Mouse (Mus musculus) intestine, embryonic 14.5 days (tissue): ENCODE results near the gene Scgb2b17. TPM values are rescaled to one million over a fixed set of nuclear protein-coding genes. Genes with fewer than 3 reads are reported as not detected.
"Not testable (repeated sequence)": the region's sequence is repeated elsewhere in the genome, so short reads cannot be mapped to it uniquely, and the experiment has no call there.

ENCODE experiments used
- ATAC-seq: fragments of 200-750 bp; cut with Nextera tagmentation; replicated peaks from 2 replicates; pipeline ENCODE4 v1.8.0; 2017; ENCODE audit warnings: low read depth, moderate number of reproducible peaks, moderate TSS enrichment, moderate library complexity; ENCODE audit not compliant: low FRiP score, low TSS enrichment
- DNase-seq: peaks from one replicate; pipeline ENCODE4 v3.0.0-alpha.2; 2018; ENCODE audit warnings: low spot score
- H3K27ac ChIP-seq: fragments of 300-500 bp; sonication (generic); 2 replicates; pipeline ENCODE4 v1.5.1; 2014; ENCODE audit warnings: low read depth, mild to moderate bottlenecking, control low read depth
- H3K27me3 ChIP-seq: fragments of 300-500 bp; sonication (generic); replicated peaks from 2 replicates; pipeline ENCODE4 v1.6.1; 2014; ENCODE audit warnings: low read length, control low read depth; ENCODE audit not compliant: control insufficient read depth, insufficient read depth
- H3K36me3 ChIP-seq: fragments of 300-500 bp; sonication (generic); 2 replicates; pipeline ENCODE4 v1.6.1; 2014; ENCODE audit warnings: low read length, control low read depth; ENCODE audit not compliant: control insufficient read depth, insufficient read depth
- H3K4me1 ChIP-seq: fragments of 300-500 bp; sonication (generic); replicated peaks from 2 replicates; pipeline ENCODE4 v1.6.1; 2014; ENCODE audit warnings: low read length, control low read depth, mixed read lengths; ENCODE audit not compliant: control insufficient read depth, insufficient read depth
- H3K4me2 ChIP-seq: fragments of 300-500 bp; sonication (generic); 2 replicates; pipeline ENCODE4 v1.6.1; 2014; ENCODE audit warnings: low read length
- H3K4me3 ChIP-seq: fragments of 300-500 bp; sonication (generic); 2 replicates; pipeline ENCODE4 v1.5.1; 2014; ENCODE audit warnings: low read depth, low read length, control low read depth, mixed read lengths
- H3K9ac ChIP-seq: fragments of 300-500 bp; sonication (generic); 2 replicates; pipeline ENCODE4 v1.6.1; 2014; ENCODE audit warnings: mild to moderate bottlenecking, low read length
- H3K9me3 ChIP-seq: fragments of 300-500 bp; sonication (generic); 2 replicates; pipeline ENCODE4 v1.6.1; 2016; ENCODE audit warnings: low read length, control low read depth; ENCODE audit not compliant: control insufficient read depth
- polyA plus RNA-seq: library from polyadenylated mRNA; unstranded; fragments of >200 nt; fragmentation: Nextera tagmentation; extraction: Ambion mirVana; gene quantifications from 2 replicates; pipeline ENCODE4 v1.2.1, GENCODE M21; 2014

Scgb2b17 gene
- polyA plus RNA-seq, result not detected in 2 replicates

DNA sequence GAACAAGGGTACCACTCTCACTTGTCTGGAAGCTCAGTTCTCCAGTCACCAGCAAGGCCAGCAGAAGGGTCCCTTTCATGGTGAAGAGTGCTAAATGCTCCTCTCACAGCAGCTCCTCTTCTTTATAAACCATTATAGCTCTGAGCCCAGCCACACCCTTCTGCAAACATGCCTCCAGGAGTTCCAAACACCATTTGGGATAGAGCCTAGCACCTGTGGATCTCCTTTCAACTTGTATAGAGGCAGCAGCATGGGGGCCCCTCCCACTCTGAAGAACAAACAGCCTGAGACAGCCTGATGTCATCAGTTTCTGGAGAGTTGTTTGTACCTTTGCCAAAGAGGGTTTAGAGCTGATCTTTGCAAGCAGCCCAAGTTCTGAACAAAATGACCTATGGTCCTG lies at the start of gene Scgb2b17:
TSS of gene Scgb2b17 (minus strand) at position 101 of the 400 bp plus-strand sequence.
- H3K9ac ChIP-seq, H3K4me3 ChIP-seq, H3K27ac ChIP-seq, DNase-seq, H3K4me1 ChIP-seq, ATAC-seq, H3K27me3 ChIP-seq, H3K4me2 ChIP-seq, H3K9me3 ChIP-seq, H3K36me3 ChIP-seq: not testable (repeated sequence)

DNA sequence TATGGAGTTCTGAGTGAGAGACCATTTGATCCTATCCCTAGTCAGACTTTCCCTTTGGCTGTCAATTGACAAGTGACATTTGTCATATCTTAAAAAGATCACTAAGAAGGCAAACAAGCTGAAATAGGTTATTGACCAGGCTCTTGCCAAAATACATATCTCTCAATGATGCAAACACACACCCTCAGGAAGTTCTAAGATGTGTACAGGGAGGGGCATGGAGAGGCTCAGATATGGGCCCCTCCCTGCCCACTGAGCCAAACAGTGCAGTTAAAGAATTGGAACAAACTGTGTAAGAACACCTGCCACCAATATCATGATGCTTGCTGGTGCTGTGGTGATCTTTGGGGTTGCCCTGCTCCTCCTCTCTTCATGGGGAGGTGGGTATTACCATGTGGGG lies 6.8 kb upstream of the Scgb2b17 start, which contains the start of gene Scgb1b17:
TSS of gene Scgb1b17 (plus strand) at position 301 of the 400 bp plus-strand sequence.
- H3K27me3 ChIP-seq, H3K4me1 ChIP-seq, H3K4me3 ChIP-seq, DNase-seq, H3K4me2 ChIP-seq, H3K27ac ChIP-seq, ATAC-seq, H3K9ac ChIP-seq, H3K9me3 ChIP-seq, H3K36me3 ChIP-seq: not testable (repeated sequence)

Other genes starting within 250 kb of the Scgb2b17 start
- not detected in 2 replicates for gene Scgb2b15, start 226.9 kb downstream of the Scgb2b17 start, polyA plus RNA-seq
- not detected in 2 replicates for gene Scgb1b15, start 220.0 kb downstream of the Scgb2b17 start, polyA plus RNA-seq
- not detected in 2 replicates for gene Scgb1b17, start 6.9 kb upstream of the Scgb2b17 start, polyA plus RNA-seq
- not detected in 2 replicates for gene Scgb2b18, start 117.3 kb upstream of the Scgb2b17 start, polyA plus RNA-seq
- gene Scgb1b18, start 129.0 kb upstream of the Scgb2b17 start, polyA plus RNA-seq, result not detected in 2 replicates
- not detected in 2 replicates for gene Scgb2b19, start 223.8 kb upstream of the Scgb2b17 start, polyA plus RNA-seq
- gene Scgb1b19, start 230.7 kb upstream of the Scgb2b17 start, polyA plus RNA-seq, result not detected in 2 replicates